Mouse (Mus musculus): ENCODE results near the gene G3bp1.

G3bp1 gene

GRCm38 (mm10) chr11:55469048-55469843 lies at the start of gene G3bp1:
G3bp1 (plus strand) TSS chr11:55469685.
- peak; percentile 100 for DNase-seq (ENCODE audit: low spot score in 2 of 2)

GRCm38 (mm10) chr11:55422978-55423377 lies 46.5 kb upstream of the G3bp1 start, which contains the start of gene Sparc:
Sparc (minus strand) TSS chr11:55423183.
- no peak for DNase-seq (ENCODE audit: low spot score in 2 of 2)

- peak; percentile 36 to 41 for DNase-seq (ENCODE audit: low spot score in 2 of 2)
These were observed 45.7 kb upstream of the G3bp1 start for GRCm38 (mm10) chr11:55423756-55424155.

- DNase-seq (ENCODE audit: low spot score in 2 of 2) = peak in 1 of 2 experiments; percentile 36
These were observed 44.6 kb upstream of the G3bp1 start for GRCm38 (mm10) chr11:55424746-55425360.

- peak; percentile 53 to 56 for DNase-seq (ENCODE audit: low spot score in 2 of 2)
These were observed 41.1 kb upstream of the G3bp1 start for GRCm38 (mm10) chr11:55428186-55429012.

- DNase-seq (ENCODE audit: low spot score in 2 of 2) = no peak
These were observed 39.5 kb upstream of the G3bp1 start for GRCm38 (mm10) chr11:55429973-55430372.

GRCm38 (mm10) chr11:55432981-55433380 lies 36.5 kb upstream of the G3bp1 start:
- peak; percentile 44 to 46 for DNase-seq (ENCODE audit: low spot score in 2 of 2)

GRCm38 (mm10) chr11:55436089-55436488 lies 33.4 kb upstream of the G3bp1 start:
- DNase-seq (ENCODE audit: low spot score in 2 of 2) = no peak

GRCm38 (mm10) chr11:55438031-55438430 lies 31.5 kb upstream of the G3bp1 start:
- peak; percentile 74 to 77 for DNase-seq (ENCODE audit: low spot score in 2 of 2)

GRCm38 (mm10) chr11:55439718-55440117 lies 29.8 kb upstream of the G3bp1 start:
- DNase-seq (ENCODE audit: low spot score in 2 of 2) = no peak

GRCm38 (mm10) chr11:55444772-55445171 lies 24.7 kb upstream of the G3bp1 start:
- peak; percentile 52 for DNase-seq (ENCODE audit: low spot score in 2 of 2)

- DNase-seq (ENCODE audit: low spot score in 2 of 2) = peak; percentile 85 to 90
These were observed 22.9 kb upstream of the G3bp1 start for GRCm38 (mm10) chr11:55446579-55446978.

GRCm38 (mm10) chr11:55449531-55449930 lies 20.0 kb upstream of the G3bp1 start:
- no peak for DNase-seq (ENCODE audit: low spot score in 2 of 2)

GRCm38 (mm10) chr11:55450311-55450710 lies 19.2 kb upstream of the G3bp1 start:
- no peak for DNase-seq (ENCODE audit: low spot score in 2 of 2)

- no peak for DNase-seq (ENCODE audit: low spot score in 2 of 2)
These were observed 15.8 kb upstream of the G3bp1 start for GRCm38 (mm10) chr11:55453640-55454039.

- DNase-seq (ENCODE audit: low spot score in 2 of 2) = no peak
These were observed 14.3 kb upstream of the G3bp1 start for GRCm38 (mm10) chr11:55455166-55455565.

- DNase-seq (ENCODE audit: low spot score in 2 of 2) = no peak
These were observed 11.0 kb upstream of the G3bp1 start for GRCm38 (mm10) chr11:55458501-55458900.

- no peak for DNase-seq (ENCODE audit: low spot score in 2 of 2)
These were observed 9.5 kb upstream of the G3bp1 start for GRCm38 (mm10) chr11:55459850-55460558.

- DNase-seq (ENCODE audit: low spot score in 2 of 2) = peak in 1 of 2 experiments; percentile 45
These were observed 8.9 kb upstream of the G3bp1 start for GRCm38 (mm10) chr11:55460559-55461018.

- DNase-seq (ENCODE audit: low spot score in 2 of 2) = peak; percentile 96 to 97
These were observed 8.4 kb upstream of the G3bp1 start, which contains the start of gene Atox1 for GRCm38 (mm10) chr11:55461019-55461645. Atox1 (minus strand) TSS chr11:55461239.

- no peak for DNase-seq (ENCODE audit: low spot score in 2 of 2)
These were observed 7.3 kb upstream of the G3bp1 start for GRCm38 (mm10) chr11:55462149-55462548.

Data from right cerebral cortex, postnatal 10 days (tissue).